Mouse (Mus musculus) left cerebral cortex, postnatal 25 days (tissue): Measurements from ENCODE around the gene Kcnj15. TPM values are rescaled to one million over a fixed set of nuclear protein-coding genes. Genes with fewer than 3 reads are reported as not detected.

Experiments
- DNase-seq, 2 experiments: peaks; one replicate each; pipeline ENCODE4 v3.0.0; 2022; ENCODE audit warnings: low spot score in 2 of 2, mixed read lengths in 1 of 2
- intact Hi-C: fragments of 180-260 bp; cut with DNase I; formaldehyde crosslinking; loops from one replicate; pipeline ENCODE4 v1.15.1; 2025
- total RNA-seq, 2 experiments: library from RNA; stranded (reverse); gene quantifications; 2 replicates each; pipeline ENCODE4 v1.2.3; 2021

Gene Kcnj15
- total RNA-seq, 2 experiments from 2014 or later, result 0.16 TPM; not detected in 1

- DNase-seq, result no peak
- intact Hi-C loops, result no loop called here
Observed at GRCm38 (mm10) chr16:95243401-95243800, 14.0 kb upstream of the Kcnj15 start.

- intact Hi-C loops, result no loop called here
- no peak for DNase-seq
Observed at GRCm38 (mm10) chr16:95244626-95245303, 12.6 kb upstream of the Kcnj15 start.

- no peak for DNase-seq
- intact Hi-C loops, result no loop called here
Observed at GRCm38 (mm10) chr16:95245499-95245898, 11.9 kb upstream of the Kcnj15 start.

GRCm38 (mm10) chr16:95248646-95249045 is 8.7 kb upstream of the Kcnj15 start:
- DNase-seq, result no peak
- intact Hi-C loops, result no loop called here

- intact Hi-C loops, result no loop called here
- no peak for DNase-seq
Observed at GRCm38 (mm10) chr16:95256648-95257047, 710 bp upstream of the Kcnj15 start.

GRCm38 (mm10) chr16:95258100-95258499 is 742 bp downstream of the Kcnj15 start:
- DNase-seq, result no peak
- intact Hi-C loops, result no loop called here

GRCm38 (mm10) chr16:95259505-95259904 is 2.1 kb downstream of the Kcnj15 start:
- DNase-seq, result no peak
- intact Hi-C loops, result no loop called here

- intact Hi-C loops, result no loop called here
Observed at GRCm38 (mm10) chr16:95260693-95261092, 3.3 kb downstream of the Kcnj15 start.

GRCm38 (mm10) chr16:95261807-95262206 is 4.4 kb downstream of the Kcnj15 start:
- intact Hi-C loops, result no loop called here
- no peak for DNase-seq

More at GRCm38 (mm10) chr16:95260693-95261092, 3.3 kb downstream of the Kcnj15 start:
- DNase-seq, result no peak

GRCm38 (mm10) chr16:95262706-95263363 is 5.5 kb downstream of the Kcnj15 start:
- DNase-seq, result no peak
- intact Hi-C loops, result no loop called here

GRCm38 (mm10) chr16:95264324-95264723 is 7.0 kb downstream of the Kcnj15 start:
- intact Hi-C loops, result no loop called here
- no peak for DNase-seq

- no peak for DNase-seq
- intact Hi-C loops, result no loop called here
Observed at GRCm38 (mm10) chr16:95267481-95268183, 10.3 kb downstream of the Kcnj15 start.

- intact Hi-C loops, result loop anchor here (5.0 kb wide), 1 partner anchor 43 kb away; no protein-coding TSS in a partner anchor
- no peak for DNase-seq
Observed at GRCm38 (mm10) chr16:95269610-95270009, 12.3 kb downstream of the Kcnj15 start.

- DNase-seq, result no peak
Observed at GRCm38 (mm10) chr16:95273101-95273500, 15.7 kb downstream of the Kcnj15 start.

GRCm38 (mm10) chr16:95275713-95276502 is 18.6 kb downstream of the Kcnj15 start:
- intact Hi-C loops, result no loop called here
- DNase-seq, result no peak

More at GRCm38 (mm10) chr16:95273101-95273500, 15.7 kb downstream of the Kcnj15 start:
- intact Hi-C loops, result loop anchor here (5.0 kb wide), 1 partner anchor 39 kb away; no protein-coding TSS in a partner anchor

- DNase-seq, result peak in 1 of 2 experiments; percentile 21
- intact Hi-C loops, result no loop called here
Observed at GRCm38 (mm10) chr16:95279015-95279414, 21.7 kb downstream of the Kcnj15 start.

GRCm38 (mm10) chr16:95280338-95280737 is 23.0 kb downstream of the Kcnj15 start:
- no peak for DNase-seq
- intact Hi-C loops, result no loop called here

- intact Hi-C loops, result no loop called here
- DNase-seq, result no peak
Observed at GRCm38 (mm10) chr16:95283369-95283768, 26.0 kb downstream of the Kcnj15 start.

- intact Hi-C loops, result no loop called here
Observed at GRCm38 (mm10) chr16:95284085-95284727, 26.8 kb downstream of the Kcnj15 start.

More at GRCm38 (mm10) chr16:95284085-95284727, 26.8 kb downstream of the Kcnj15 start:
- no peak for DNase-seq
